Mouse (Mus musculus) bone marrow macrophage, adult 2 months (primary cell): ENCODE data around the gene Rell1.

ENCODE experiments used
- CTCF ChIP-seq: IDR thresholded peaks from 2 replicates; pipeline ENCODE4 v1.5.1; 2012; ENCODE audit warnings: low read depth, mild to moderate bottlenecking, low read length, moderate library complexity
- POLR2A ChIP-seq: IDR thresholded peaks from 2 replicates; pipeline ENCODE4 v1.6.1; 2012; ENCODE audit warnings: mild to moderate bottlenecking, low read depth, low read length, borderline replicate concordance

- TF ChIP-seq CTCF = no peak
- no peak for TF ChIP-seq POLR2A
Observed at GRCm38 (mm10) chr5:63949195-63949594, 19.5 kb downstream of the Rell1 start.
